Mouse (Mus musculus): ENCODE measurements around the gene Vps18.

Vps18 gene

DNA sequence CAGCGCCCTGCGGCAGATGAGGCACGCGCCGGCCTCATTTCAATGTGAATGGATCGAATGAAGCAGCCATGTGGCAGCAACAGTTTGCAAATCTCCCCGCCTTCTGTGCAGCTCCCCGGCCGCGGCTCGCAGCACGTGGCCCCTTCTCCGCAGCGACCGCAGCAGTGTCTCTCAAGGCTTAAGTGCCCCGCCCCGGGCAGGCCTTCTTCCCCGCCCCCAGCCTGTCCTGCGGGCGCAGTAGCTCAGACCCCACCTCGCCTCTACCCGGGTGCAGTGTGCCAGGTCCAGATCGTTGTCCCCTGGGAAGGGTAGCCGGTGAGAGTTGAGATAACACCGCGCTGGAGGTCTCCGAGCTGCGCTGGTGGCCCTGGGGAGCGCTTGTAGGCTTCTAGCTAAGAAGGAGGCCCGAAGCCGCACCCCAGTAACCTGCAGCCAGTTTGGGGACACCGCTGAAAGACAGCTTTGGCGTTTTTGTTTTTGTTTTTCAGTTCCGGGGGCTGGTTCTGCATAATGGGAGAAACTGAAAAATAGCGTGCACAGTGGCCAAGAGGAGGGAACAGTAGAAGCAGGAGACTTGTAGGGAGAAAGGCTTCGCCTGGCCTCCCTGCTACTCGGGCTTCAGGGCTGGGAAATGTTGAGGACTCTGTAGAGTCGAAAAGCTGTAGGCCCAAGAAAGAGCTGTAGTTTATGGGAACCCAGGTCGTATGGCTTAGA, 34.2 kb downstream of the Vps18 start:
- peak; percentile 53 to 65 for DNase-seq

- DNase-seq: peak in 1 of 2 experiments; percentile 24
Measured at GRCm38 (mm10) chr2:119323866-119324575, 35.5 kb downstream of the Vps18 start.

GRCm38 (mm10) chr2:119324576-119325318, 36.2 kb downstream of the Vps18 start:
- peak; percentile 55 to 68 for DNase-seq

DNA sequence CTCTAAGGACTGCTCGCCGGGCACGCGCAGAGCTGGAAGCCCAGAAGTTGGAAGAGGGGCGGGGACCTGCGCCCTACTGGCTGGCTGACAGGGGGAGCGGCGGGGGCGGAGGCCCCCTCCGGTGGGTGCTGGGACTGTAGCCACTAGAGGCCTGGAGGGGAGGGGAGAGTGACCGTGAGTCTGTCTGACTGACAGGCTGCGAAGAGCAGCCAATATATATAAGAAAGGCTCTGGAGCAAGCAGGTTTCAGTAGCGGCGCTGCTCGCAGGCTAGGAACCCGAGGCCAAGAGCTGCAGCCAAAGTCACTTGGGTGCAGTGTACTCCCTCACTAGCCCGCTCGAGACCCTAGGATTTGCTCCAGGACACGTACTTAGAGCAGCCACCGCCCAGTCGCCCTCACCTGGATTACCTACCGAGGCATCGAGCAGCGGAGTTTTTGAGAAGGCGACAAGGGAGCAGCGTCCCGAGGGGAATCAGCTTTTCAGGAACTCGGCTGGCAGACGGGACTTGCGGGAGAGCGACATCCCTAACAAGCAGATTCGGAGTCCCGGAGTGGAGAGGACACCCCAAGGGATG, 37.1 kb downstream of the Vps18 start, which contains the start of gene Dll4:
Dll4 (plus strand) TSS at position 217 of the 576 bp plus-strand sequence.
- peak; percentile 82 to 91 for DNase-seq

DNA sequence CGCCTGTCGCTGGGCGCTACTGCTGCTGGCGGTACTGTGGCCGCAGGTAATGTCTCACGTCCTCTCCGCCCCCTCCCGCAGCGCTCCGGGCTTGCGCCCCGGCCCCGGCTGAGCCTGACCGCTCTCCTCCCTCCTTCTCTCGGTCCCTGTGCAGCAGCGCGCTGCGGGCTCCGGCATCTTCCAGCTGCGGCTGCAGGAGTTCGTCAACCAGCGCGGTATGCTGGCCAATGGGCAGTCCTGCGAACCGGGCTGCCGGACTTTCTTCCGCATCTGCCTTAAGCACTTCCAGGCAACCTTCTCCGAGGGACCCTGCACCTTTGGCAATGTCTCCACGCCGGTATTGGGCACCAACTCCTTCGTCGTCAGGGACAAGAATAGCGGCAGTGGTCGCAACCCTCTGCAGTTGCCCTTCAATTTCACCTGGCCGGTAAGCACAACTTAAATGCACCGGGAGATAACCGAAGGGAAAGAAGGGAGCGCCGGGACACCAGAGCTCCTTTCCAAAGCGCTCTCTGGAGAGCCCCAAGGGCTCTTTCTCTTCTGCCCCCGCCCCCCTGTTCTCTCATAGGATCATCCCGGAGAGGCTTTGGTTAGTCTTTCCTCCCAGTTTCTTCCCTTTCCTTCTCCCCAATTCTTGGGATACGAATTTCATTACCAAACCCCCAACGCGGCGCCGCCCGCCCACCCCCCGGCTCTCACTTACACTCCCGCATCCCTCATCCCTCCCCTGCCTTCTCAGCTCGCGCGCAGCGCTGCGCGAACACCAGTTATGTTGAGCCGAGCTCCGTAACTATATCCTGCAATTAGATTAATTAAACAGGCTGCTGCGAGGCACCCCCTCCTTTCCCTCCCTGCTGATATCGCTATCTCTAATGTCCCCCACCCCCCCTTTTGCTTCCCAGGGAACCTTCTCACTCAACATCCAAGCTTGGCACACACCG, 37.9 kb downstream of the Vps18 start:
- DNase-seq: peak in 1 of 2 experiments; percentile 47

GRCm38 (mm10) chr2:119327102-119327480, 38.6 kb downstream of the Vps18 start:
- peak; percentile 77 to 90 for DNase-seq

DNA sequence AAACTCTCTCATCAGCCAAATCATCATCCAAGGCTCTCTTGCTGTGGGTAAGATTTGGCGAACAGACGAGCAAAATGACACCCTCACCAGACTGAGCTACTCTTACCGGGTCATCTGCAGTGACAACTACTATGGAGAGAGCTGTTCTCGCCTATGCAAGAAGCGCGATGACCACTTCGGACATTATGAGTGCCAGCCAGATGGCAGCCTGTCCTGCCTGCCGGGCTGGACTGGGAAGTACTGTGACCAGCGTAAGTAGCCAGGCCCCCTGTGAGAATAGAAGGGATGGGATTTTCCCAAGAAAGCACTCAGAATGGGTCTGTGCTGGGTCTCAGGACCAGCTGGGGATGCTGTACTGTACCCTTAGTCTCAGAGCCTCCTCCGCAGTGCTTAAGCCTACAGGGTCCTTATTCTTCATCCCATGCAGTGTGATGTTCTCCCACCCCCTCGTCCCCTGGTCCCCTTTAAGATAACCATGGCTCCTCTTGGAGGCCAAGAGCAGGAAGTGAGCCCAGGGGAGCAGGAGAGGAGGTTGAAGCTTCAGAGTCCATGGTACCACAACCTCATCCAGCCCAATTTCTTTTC, 39.5 kb downstream of the Vps18 start:
- no peak for DNase-seq

DNA sequence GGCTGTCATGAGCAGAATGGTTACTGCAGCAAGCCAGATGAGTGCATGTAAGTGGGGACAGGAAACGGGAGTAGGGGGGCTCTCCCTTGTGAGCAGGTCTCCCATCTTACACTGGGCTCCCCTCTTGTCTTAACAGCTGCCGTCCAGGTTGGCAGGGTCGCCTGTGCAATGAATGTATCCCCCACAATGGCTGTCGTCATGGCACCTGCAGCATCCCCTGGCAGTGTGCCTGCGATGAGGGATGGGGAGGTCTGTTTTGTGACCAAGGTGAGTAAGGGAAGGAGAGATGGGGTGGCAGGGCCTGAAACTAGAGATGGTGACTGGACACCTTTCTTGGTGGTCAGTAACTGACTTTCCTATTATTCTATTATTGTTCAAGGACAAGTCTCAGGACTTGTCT, 40.0 kb downstream of the Vps18 start:
- DNase-seq: no peak

DNA sequence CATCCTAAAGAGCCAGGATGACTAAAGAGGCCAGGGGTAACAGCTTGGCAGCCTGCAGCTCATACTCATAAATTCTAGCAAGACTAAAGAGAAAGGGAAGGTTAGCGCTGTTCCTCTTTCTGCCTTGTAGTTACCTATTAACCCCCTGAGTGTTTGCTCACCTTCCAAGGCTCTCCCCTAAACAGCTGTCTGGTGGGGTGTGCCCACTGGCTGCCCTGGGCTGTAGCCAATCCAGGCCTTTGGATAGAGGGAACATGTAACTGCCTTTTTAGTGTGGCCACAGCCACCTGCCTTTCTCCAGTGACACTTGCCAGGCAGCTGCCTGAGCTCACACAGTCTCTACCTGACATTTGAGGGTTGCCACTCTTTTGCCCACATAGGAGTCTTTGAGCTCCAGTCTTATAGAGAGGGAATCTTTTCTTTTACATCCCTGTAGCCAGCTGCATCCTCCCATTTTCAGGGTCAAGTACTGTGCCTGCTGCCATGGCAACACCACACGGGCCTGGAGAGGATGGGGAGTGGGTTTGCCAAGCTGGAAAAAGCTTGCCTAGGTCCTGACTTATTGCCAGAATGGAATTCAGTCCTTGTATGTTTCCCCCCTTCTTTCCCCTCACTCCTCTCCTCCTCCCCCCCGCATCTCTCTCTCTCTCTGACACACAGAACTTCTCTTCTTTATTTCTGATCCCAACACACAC, 40.7 kb downstream of the Vps18 start:
- peak in 1 of 2 experiments; percentile 67 for DNase-seq

DNA sequence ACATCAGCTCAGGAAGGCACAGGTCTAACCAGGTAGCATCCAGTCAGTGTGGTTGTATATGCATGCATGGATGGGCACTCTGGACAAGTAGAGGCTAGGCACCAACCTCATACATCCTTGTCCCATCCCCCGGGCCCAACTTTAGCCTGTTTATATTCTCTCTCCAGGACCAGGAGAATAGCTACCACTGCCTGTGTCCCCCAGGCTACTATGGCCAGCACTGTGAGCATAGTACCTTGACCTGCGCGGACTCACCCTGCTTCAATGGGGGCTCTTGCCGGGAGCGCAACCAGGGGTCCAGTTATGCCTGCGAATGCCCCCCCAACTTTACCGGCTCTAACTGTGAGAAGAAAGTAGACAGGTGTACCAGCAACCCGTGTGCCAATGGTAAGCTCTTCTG, 42.3 kb downstream of the Vps18 start:
- no peak for DNase-seq

DNA sequence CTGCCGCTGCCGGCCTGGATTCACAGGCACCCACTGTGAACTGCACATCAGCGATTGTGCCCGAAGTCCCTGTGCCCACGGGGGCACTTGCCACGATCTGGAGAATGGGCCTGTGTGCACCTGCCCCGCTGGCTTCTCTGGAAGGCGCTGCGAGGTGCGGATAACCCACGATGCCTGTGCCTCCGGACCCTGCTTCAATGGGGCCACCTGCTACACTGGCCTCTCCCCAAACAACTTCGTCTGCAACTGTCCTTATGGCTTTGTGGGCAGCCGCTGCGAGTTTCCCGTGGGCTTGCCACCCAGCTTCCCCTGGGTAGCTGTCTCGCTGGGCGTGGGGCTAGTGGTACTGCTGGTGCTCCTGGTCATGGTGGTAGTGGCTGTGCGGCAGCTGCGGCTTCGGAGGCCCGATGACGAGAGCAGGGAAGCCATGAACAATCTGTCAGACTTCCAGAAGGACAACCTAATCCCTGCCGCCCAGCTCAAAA, 43.7 kb downstream of the Vps18 start:
- DNase-seq: no peak

DNA sequence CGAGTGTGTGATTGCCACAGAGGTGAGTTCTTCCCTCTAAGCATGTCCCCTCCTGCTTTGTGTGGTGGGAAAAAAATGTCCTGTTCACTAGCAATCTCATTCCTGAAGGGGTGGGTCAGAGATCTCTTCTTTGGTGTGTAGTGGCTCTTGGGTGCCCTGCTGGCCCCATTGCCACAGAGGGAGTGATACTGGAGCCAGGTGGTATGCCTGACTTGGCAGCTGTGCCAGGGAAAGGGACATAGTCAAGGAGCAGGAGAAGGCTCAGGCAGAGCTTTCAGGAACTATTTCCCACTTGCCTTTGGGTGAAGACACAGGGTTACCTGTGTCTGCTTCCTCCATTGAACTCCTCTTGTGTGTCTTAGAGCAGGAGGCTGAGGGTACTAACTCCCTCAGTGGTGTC, 45.6 kb downstream of the Vps18 start:
- peak in 1 of 2 experiments; percentile 60 for DNase-seq

DNA sequence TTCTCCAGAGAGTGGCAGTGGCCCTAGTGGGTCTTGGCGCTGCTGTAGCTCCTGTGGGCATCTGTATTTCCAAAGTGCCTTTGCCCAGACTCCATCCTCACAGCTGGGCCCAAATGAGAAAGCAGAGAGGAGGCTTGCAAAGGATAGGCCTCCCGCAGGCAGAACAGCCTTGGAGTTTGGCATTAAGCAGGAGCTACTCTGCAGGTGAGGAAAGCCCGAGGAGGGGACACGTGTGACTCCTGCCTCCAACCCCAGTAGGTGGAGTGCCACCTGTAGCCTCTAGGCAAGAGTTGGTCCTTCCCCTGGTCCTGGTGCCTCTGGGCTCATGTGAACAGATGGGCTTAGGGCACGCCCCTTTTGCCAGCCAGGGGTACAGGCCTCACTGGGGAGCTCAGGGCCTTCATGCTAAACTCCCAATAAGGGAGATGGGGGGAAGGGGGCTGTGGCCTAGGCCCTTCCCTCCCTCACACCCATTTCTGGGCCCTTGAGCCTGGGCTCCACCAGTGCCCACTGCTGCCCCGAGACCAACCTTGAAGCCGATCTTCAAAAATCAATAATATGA, 46.5 kb downstream of the Vps18 start:
- no peak for DNase-seq

- DNase-seq: no peak
Measured at GRCm38 (mm10) chr2:119335535-119335934, 47.0 kb downstream of the Vps18 start.

- no peak for DNase-seq
Measured at GRCm38 (mm10) chr2:119336002-119336401, 47.5 kb downstream of the Vps18 start.

- DNase-seq: no peak
Measured at GRCm38 (mm10) chr2:119336470-119336869, 47.9 kb downstream of the Vps18 start.

DNA sequence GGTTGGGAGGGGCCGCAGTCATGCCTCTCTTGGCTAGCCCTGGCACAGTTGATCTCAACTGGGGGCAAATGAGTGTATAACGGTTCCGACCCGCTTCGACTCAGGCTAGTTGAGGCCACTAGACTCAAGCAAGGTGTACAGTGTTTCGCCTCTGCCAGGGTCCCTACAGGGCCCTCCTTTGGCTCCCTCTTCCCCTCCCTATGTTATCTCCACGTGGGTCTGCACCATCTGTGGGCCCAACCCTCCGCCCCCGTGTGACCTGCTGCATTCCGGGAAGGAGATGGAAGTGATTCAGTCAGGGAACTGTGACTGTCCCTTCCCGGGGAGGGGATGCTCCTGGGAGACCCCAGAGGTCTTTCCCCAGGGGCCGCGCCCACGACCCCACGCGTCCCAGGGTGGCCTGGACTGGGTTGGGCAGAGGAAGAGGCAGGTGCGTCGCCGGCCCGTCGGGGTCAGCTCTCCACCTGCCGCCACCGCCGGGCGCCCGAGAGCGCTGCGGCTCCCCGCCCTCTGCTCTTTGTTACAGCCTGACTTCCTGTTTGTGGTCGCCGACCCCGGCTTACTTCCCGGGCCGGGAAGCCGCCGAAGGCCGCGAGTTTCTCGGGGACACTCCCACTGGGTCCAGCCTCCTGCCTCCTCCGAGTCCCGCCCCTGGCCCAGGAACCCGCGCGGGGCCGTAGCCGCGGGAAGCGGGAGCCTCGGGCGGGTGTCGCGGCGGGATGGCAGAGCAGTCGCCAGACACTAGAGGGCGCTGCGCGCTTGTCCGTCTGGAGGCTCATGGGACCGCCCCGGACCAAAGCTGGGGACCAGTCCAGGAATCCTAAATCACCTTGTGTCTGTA, 49.1 kb downstream of the Vps18 start:
- peak; percentile 94 for DNase-seq

DNA sequence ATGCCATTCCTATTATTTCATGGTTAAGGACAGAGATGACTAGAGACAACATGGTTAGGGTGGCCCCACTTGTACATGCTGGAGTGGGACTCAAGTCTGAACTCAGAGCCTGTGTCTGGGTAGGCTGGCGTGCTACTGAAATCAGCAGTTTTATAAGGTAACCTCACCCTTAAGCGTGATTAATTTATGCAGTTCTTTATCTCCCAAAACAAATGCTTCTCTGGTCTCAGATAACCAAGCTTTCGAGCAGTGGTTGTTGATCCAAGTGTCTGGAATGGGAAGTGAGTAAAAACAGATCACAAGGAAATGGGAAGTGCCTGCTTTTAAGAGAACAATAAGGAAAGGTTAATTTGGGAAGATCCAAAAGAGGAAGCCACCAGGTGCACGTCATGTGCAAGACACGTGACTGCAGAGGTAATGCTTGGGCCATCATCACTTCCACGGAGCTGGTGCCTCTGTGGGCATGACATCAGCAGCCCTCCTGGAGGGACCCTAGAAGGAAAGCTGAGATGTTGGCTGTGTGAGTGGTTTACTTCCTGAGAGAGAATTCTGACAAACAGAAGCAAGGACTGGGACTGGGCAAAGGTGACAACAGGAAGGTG, 56.1 kb downstream of the Vps18 start:
- DNase-seq: no peak
